Mouse (Mus musculus) thymus, adult 2 months (tissue): Measurements from ENCODE around the gene 1700008O03Rik.

Experiments used
- CTCF ChIP-seq: fragments of 200-500 bp; IDR thresholded peaks from 2 replicates; pipeline ENCODE4 v1.5.1; 2012; ENCODE audit warnings: mild to moderate bottlenecking, control low read depth, low read length, moderate library complexity, borderline replicate concordance; ENCODE audit not compliant: control insufficient read depth, poor library complexity, insufficient read depth; ENCODE audit errors: extremely low read depth
- POLR2A ChIP-seq: fragments of 200-500 bp; IDR thresholded peaks from 2 replicates; pipeline ENCODE4 v1.6.1; 2012; ENCODE audit warnings: mild to moderate bottlenecking, low read length, control low read depth, moderate library complexity; ENCODE audit not compliant: control insufficient read depth, poor library complexity, insufficient read depth; ENCODE audit errors: extremely low read depth

DNA sequence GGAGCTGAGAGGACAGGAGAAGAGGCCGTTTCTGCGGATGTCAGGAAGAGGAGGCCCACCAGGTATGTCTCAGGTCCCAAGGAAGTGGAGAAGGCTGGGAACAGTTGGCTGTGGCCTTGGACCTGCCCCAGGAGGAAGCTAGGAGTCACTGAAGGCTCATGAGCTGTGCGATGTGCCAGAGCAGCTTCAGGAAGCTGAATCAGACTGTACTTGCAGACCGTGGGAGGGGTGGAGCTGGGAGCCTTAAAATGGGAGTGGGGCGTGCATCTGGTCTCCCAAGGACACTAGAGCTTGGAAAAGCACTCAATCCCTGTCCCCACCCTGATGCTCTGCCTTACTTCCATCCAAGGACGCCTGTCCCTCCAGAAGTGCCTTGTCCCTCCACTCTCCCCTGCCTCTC, 59.0 kb downstream of the 1700008O03Rik start:
- TF ChIP-seq CTCF (no peak), POLR2A (no peak)
